Mouse (Mus musculus): ENCODE data around the gene Cdkn2aipnl.

DNA sequence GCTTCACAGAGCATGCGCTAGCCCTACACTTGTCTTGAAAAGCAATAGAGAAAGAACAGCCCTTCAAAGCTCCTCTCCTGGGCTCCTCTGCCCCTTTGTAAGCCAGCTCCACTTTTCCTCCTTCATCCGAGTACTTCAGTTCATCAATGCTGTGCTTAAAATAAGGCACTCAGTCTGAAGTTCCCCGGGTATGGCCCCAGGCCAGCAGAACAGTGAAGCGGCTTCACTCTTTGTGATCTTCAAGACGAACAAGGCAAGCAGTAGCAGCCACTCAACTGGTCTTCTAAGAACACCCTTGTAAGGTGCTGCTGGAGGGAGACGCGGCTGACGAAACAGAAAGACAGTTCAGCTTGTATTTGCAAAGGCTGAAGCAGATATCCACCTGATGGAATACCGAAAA is 11.3 kb upstream of the Cdkn2aipnl start:
- no peak for TF ChIP-seq CTCF (IDR thresholded peaks at IDR 0.05; ENCODE audit: low read depth)
- TF ChIP-seq EP300 (IDR thresholded peaks at IDR 0.05; ENCODE audit: low read depth), result no peak
